Mouse (Mus musculus): ENCODE measurements around the gene Hif3a.
"Not testable (repeated sequence)": the region's sequence is repeated elsewhere in the genome, so short reads cannot be mapped to it uniquely, and the experiment has no call there.

Gene Hif3a

GRCm38 (mm10) chr7:17062389-17062788 lies at the start of gene Hif3a:
TSS of gene Hif3a (minus strand) at chr7:17062427.
- DNase-seq (ENCODE audit: low spot score in 2 of 2), result no peak

- DNase-seq (ENCODE audit: low spot score in 2 of 2), result not testable (repeated sequence)
Observed at GRCm38 (mm10) chr7:17101631-17102030, 39.4 kb upstream of the Hif3a start.

- DNase-seq (ENCODE audit: low spot score in 2 of 2), result peak in 1 of 2 experiments; percentile 26
Observed at GRCm38 (mm10) chr7:17091280-17091679, 29.1 kb upstream of the Hif3a start.

- no peak for DNase-seq (ENCODE audit: low spot score in 2 of 2)
Observed at GRCm38 (mm10) chr7:17090058-17090585, 27.9 kb upstream of the Hif3a start.

- no peak for DNase-seq (ENCODE audit: low spot score in 2 of 2)
Observed at GRCm38 (mm10) chr7:17087731-17088130, 25.5 kb upstream of the Hif3a start.

- no peak for DNase-seq (ENCODE audit: low spot score in 2 of 2)
Observed at GRCm38 (mm10) chr7:17082766-17083165, 20.5 kb upstream of the Hif3a start.

GRCm38 (mm10) chr7:17078076-17078654 lies 15.9 kb upstream of the Hif3a start:
- no peak for DNase-seq (ENCODE audit: low spot score in 2 of 2)

GRCm38 (mm10) chr7:17076542-17076941 lies 14.3 kb upstream of the Hif3a start:
- DNase-seq (ENCODE audit: low spot score in 2 of 2), result no peak

GRCm38 (mm10) chr7:17073904-17074615 lies 11.8 kb upstream of the Hif3a start, which contains the start of gene Psg16:
TSS of gene Psg16 (plus strand) at chr7:17074040.
- DNase-seq (ENCODE audit: low spot score in 2 of 2), result peak in 1 of 2 experiments; percentile 59

- no peak for DNase-seq (ENCODE audit: low spot score in 2 of 2)
Observed at GRCm38 (mm10) chr7:17073513-17073903, 11.3 kb upstream of the Hif3a start.

- not testable (repeated sequence) for DNase-seq (ENCODE audit: low spot score in 2 of 2)
Observed at GRCm38 (mm10) chr7:17067651-17068050, 5.4 kb upstream of the Hif3a start.

- DNase-seq (ENCODE audit: low spot score in 2 of 2), result no peak
Observed at GRCm38 (mm10) chr7:17067000-17067399, 4.8 kb upstream of the Hif3a start.

- DNase-seq (ENCODE audit: low spot score in 2 of 2), result peak; percentile 61 to 83
Observed at GRCm38 (mm10) chr7:17066412-17066811, 4.2 kb upstream of the Hif3a start.

- no peak for DNase-seq (ENCODE audit: low spot score in 2 of 2)
Observed at GRCm38 (mm10) chr7:17065620-17066019, 3.4 kb upstream of the Hif3a start.

- no peak for DNase-seq (ENCODE audit: low spot score in 2 of 2)
Observed at GRCm38 (mm10) chr7:17062845-17063244, 618 bp upstream of the Hif3a start.

GRCm38 (mm10) chr7:17060782-17061605 lies 1.2 kb downstream of the Hif3a start:
- peak in 1 of 2 experiments; percentile 21 for DNase-seq (ENCODE audit: low spot score in 2 of 2)

- DNase-seq (ENCODE audit: low spot score in 2 of 2), result peak in 1 of 2 experiments; percentile 36
Observed at GRCm38 (mm10) chr7:17060031-17060781, 2.0 kb downstream of the Hif3a start.

- DNase-seq (ENCODE audit: low spot score in 2 of 2), result peak; percentile 20 to 23
Observed at GRCm38 (mm10) chr7:17059463-17059844, 2.8 kb downstream of the Hif3a start.

GRCm38 (mm10) chr7:17058816-17059462 lies 3.3 kb downstream of the Hif3a start:
- DNase-seq (ENCODE audit: low spot score in 2 of 2), result no peak

GRCm38 (mm10) chr7:17058071-17058689 lies 4.0 kb downstream of the Hif3a start:
- peak; percentile 67 to 68 for DNase-seq (ENCODE audit: low spot score in 2 of 2)

Measured in thymus, postnatal 10 days (tissue).